Mouse (Mus musculus) stomach, embryonic 16.5 days (tissue): ENCODE data around the gene Coasy. TPM values are rescaled to one million over a fixed set of nuclear protein-coding genes. Genes with fewer than 3 reads are reported as not detected.

Experiments used
- ATAC-seq: fragments of 200-750 bp; cut with Nextera tagmentation; 2 replicates; pipeline ENCODE4 v1.8.0; 2017; ENCODE audit warnings: moderate number of reproducible peaks, moderate TSS enrichment; ENCODE audit not compliant: insufficient read depth, low FRiP score
- H3K27ac ChIP-seq: fragments of 300-500 bp; sonication (generic); 2 replicates; pipeline ENCODE4 v1.5.1; 2014; ENCODE audit warnings: low read length
- H3K27me3 ChIP-seq: fragments of 300-500 bp; sonication (generic); 2 replicates; pipeline ENCODE4 v1.6.1; 2014; ENCODE audit warnings: low read length, control low read depth, mixed read lengths; ENCODE audit not compliant: control insufficient read depth, insufficient read depth
- H3K36me3 ChIP-seq: fragments of 300-500 bp; sonication (generic); 2 replicates; pipeline ENCODE4 v1.6.1; 2014; ENCODE audit warnings: low read length; ENCODE audit not compliant: control insufficient read depth, insufficient read depth
- H3K4me1 ChIP-seq: fragments of 300-500 bp; sonication (generic); 2 replicates; pipeline ENCODE4 v1.6.1; 2014; ENCODE audit warnings: low read length, control low read depth, mixed read lengths; ENCODE audit not compliant: control insufficient read depth, insufficient read depth
- H3K4me2 ChIP-seq: fragments of 300-500 bp; sonication (generic); 2 replicates; pipeline ENCODE4 v1.6.1; 2014; ENCODE audit warnings: low read depth, low read length, mixed read lengths
- H3K4me3 ChIP-seq: fragments of 300-500 bp; sonication (generic); replicated peaks from 2 replicates; pipeline ENCODE4 v1.5.1; 2014; ENCODE audit warnings: mild to moderate bottlenecking, low read length
- H3K9ac ChIP-seq: fragments of 300-500 bp; sonication (generic); 2 replicates; pipeline ENCODE4 v1.6.1; 2014; ENCODE audit warnings: low read length
- H3K9me3 ChIP-seq: fragments of 300-500 bp; sonication (generic); replicated peaks from 2 replicates; pipeline ENCODE4 v1.6.1; 2016; ENCODE audit warnings: low read length, control low read depth; ENCODE audit not compliant: control insufficient read depth
- WGBS: fragments of 180-500 bp; shearing (Covaris S2); extraction: QIAGEN DNeasy Blood & Tissue Kit; methylation state at CpG from one replicate; pipeline ENCODE4 v1.1.7; 2014; 5-methylcytosine and 5-hydroxymethylcytosine counted together
- polyA plus RNA-seq: library from polyadenylated mRNA; unstranded; fragments of >200 nt; fragmentation: Nextera tagmentation; extraction: Ambion mirVana; gene quantifications from 2 replicates; pipeline ENCODE4 v1.2.1, GENCODE M21; 2015

The Coasy gene
- polyA plus RNA-seq, 1 experiment from 2014 or later: 38.9 TPM

DNA sequence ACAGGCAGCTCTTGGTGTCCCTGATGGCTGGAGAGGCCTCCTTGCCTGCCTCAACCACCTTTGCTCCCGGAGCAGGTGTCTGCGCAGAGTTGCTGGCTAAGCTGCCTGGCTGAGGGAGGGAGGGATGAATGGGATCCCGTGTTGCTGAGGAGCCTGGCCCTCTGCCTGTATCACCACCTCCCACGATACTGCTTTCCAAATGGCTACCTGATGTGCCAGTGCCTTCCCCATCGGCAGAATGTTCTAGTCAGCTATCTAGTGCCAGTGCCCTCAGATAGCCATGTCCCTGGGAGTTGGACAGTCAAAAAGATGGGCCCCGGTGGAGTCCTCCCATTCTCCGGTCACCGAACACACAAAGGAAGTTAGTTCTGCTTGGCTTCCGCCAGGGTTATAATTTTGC, 32.0 kb upstream of the Coasy start:
- Histone ChIP-seq H3K4me1 (peaks cover 8% of the 10 kb centered on the region; the same call in 1 of the 2 replicates), H3K4me3 (no peak overlapping the region), H3K27me3 (no peaks in the 10 kb centered on the region), H3K9ac (no peak overlapping the region), H3K9me3 (no peaks in the 10 kb centered on the region), H3K4me2 (no peak overlapping the region), H3K27ac (no peak overlapping the region), H3K36me3 (peaks cover 16% of the 10 kb centered on the region; the same call in 1 of the 2 replicates)
- 91% methylated on average over 9 of the region's 9 CpGs for WGBS
- no peak for ATAC-seq

DNA sequence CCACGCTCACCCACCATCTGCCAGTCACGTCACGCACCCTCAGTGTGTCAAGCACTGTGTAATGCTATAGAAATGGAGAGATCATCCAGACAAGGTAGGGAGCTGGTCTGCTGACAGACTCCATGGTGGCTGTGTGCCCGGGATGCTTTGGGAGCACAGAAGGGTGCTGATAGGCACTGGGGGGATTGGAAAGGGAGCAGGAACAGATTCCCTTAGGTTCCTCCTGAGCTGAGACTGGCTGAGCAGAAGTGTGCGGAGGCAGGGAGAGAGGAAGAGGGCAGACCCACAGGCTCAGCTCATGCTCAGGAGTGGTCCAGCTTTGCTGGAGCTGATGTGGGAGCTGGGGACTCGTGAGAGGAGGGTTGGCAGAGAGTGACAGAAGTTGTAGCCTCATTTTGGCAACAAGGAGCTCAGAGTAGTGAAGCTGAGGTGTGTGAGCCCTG, 31.3 kb upstream of the Coasy start:
- H3K4me1 ChIP-seq: peaks cover 14% of the 10 kb centered on the region; the same call in 1 of the 2 replicates
- H3K36me3 ChIP-seq: peaks cover 12% of the 10 kb centered on the region; the same call in 1 of the 2 replicates
- H3K27me3 ChIP-seq: no peaks in the 10 kb centered on the region
- H3K27ac ChIP-seq: no peak overlapping the region
- ATAC-seq: no peak
- no peak overlapping the region for H3K9ac ChIP-seq
- H3K9me3 ChIP-seq: no peaks in the 10 kb centered on the region
- no peak overlapping the region for H3K4me2 ChIP-seq
- H3K4me3 ChIP-seq: no peak overlapping the region
- WGBS: 92% methylated on average over 6 of the region's 6 CpGs

DNA sequence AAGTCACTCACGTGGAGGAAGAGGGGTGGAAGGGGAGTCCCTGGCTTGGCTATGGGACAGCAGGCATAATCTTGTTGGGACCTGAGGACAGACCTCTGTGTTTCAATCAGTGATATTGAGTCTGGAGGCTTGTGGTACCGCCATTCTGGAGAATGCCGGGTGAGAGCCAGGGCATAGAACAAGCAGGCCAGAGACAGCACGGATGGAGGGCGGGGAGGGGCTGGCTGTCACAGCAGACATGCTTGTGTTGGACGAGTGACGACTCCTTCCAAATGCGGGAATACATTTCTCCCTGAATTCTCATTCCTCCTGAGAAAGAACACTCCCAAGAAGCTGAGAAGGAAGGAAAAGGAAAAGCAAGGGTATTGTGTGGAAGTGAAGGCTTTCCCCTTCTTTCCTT, 30.7 kb upstream of the Coasy start:
- H3K9me3 ChIP-seq: no peaks in the 10 kb centered on the region
- no peaks in the 10 kb centered on the region for H3K27me3 ChIP-seq
- no peak for ATAC-seq
- H3K4me1 ChIP-seq: peaks cover 19% of the 10 kb centered on the region
- no peak overlapping the region for H3K4me2 ChIP-seq
- peaks cover 9% of the 10 kb centered on the region; the same call in 1 of the 2 replicates for H3K36me3 ChIP-seq
- peak overlapping the region; percentile 91; the same call in 1 of the 2 replicates for H3K27ac ChIP-seq
- WGBS: 84% methylated on average over 8 of the region's 8 CpGs
- H3K9ac ChIP-seq: no peak overlapping the region
- no peak overlapping the region for H3K4me3 ChIP-seq

DNA sequence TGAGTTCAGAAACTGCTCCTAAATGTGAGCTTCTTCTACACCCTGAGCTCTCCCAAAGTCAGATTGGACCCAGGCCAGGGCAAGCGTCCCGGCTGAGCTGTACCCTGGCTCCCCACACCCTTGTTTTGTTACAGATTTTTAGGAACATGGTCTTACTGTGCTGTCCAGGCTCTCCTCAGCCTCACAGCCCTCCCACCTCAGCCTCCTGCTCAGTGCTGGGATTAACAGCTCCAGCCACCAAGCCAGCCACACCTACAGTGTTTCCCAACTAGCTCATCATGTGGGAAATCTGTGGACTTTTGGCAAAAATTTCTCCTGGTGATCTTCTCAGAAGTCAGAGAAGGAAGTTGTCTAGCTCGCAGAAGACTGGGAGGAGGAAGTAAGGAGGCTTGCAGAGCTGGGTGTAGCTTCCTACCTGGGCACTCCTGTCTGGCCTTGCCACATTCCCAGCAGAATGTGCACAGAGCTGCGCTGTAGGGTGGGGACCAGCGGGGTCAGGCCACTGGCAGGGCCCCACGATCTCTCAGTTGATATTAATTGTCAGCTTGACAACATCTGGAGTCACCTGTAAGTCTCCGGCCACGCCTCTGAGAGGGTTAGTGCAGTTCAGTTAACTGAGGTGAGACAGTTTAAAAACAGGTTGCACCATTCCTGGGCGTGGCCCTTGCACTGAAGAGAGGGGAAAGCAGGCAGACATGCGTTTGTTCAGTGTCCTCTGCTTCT, 29.5 kb upstream of the Coasy start:
- Histone ChIP-seq H3K36me3 (peaks cover 9% of the 10 kb centered on the region; the same call in 1 of the 2 replicates), H3K27ac (peak overlapping the region; percentile 91), H3K27me3 (no peaks in the 10 kb centered on the region), H3K4me2 (no peak overlapping the region), H3K4me1 (peaks cover 30% of the 10 kb centered on the region), H3K9me3 (no peaks in the 10 kb centered on the region), H3K4me3 (no peak overlapping the region), H3K9ac (peak overlapping the region; percentile 50)
- 69% methylated on average over 10 of the region's 10 CpGs for WGBS
- ATAC-seq: peak; percentile 54; the same call in 1 of the 2 replicates

DNA sequence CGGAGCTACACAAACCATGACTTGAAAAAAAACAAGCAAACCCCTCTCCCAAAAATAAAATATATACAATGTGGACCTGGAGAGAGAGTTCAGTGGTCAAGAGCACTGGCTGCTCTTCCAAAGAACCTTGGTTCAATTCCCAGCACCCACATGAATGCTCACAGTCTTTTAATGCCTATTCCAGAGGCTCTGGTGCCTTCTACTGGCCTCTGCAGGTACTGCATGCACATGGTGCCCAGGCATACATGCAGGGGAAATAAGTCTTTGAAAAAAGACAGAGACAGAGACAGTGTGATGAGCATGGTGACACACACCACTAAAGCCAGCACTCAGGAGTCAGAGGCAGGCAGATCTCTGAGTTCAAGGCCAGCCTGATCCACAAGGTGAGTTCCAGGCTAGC, 28.4 kb upstream of the Coasy start:
- H3K9me3 ChIP-seq: no peaks in the 10 kb centered on the region
- 100% methylated on average over 1 of the region's 1 CpGs for WGBS
- ATAC-seq: no peak

DNA sequence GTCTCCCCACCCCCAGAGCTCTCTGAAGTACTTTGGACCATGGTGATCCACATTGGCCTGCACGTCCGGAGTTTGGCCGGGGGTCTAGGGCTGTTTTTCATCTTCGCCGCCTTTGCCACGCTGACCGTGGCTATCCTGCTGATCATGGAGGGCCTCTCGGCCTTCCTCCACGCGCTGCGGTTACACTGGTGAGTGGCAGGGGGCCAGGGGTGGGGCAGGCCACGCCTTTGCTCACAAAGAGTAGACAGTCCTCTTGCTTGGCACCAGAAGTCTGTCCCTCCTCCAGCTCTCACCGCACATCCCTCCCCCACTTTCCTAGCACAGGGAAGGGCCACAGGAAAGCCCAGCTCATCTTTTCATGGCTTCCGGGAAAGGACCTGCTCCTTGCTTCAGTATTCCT, 26.9 kb upstream of the Coasy start:
- Histone ChIP-seq H3K4me3 (no peak overlapping the region), H3K9me3 (no peaks in the 10 kb centered on the region), H3K27ac (no peak overlapping the region), H3K36me3 (0 out of 2 replicates have a peak, but pooled peaks cover 5% of the 10 kb centered on the region), H3K9ac (no peak overlapping the region), H3K27me3 (no peaks in the 10 kb centered on the region), H3K4me1 (peaks cover 51% of the 10 kb centered on the region), H3K4me2 (no peak overlapping the region)
- no peak for ATAC-seq
- WGBS: 78% methylated on average over 14 of the region's 14 CpGs

More for the DNA sequence above, 28.4 kb upstream of the Coasy start:
- H3K27ac ChIP-seq: peak overlapping the region; percentile 91; the same call in 1 of the 2 replicates
- no peak overlapping the region for H3K9ac ChIP-seq
- no peak overlapping the region for H3K4me3 ChIP-seq
- H3K4me1 ChIP-seq: peaks cover 40% of the 10 kb centered on the region
- H3K36me3 ChIP-seq: 0 out of 2 replicates have a peak, but pooled peaks cover 5% of the 10 kb centered on the region
- H3K27me3 ChIP-seq: no peaks in the 10 kb centered on the region
- no peak overlapping the region for H3K4me2 ChIP-seq

DNA sequence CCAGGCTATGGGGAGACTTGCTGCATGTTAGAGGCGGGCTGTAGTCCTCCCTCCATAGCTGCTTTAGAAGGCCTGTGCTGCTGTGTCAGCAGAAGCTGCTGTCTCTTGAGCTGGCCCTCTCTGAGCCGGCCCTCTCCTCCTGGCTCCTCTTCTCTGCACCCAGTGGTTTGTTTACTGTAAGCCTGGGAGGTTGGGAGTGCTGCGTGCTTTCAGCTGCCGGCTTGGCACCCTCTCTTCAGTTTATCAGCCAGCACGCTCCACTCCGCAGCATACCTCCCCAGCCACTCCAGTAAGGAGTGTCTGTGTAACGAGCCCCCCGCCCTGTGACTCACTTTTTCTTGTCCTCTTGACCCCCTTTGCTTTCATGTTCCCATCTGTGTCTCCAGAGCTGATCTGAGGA, 25.5 kb upstream of the Coasy start:
- Histone ChIP-seq H3K4me3 (no peak overlapping the region), H3K4me2 (no peak overlapping the region), H3K9ac (peak overlapping the region; percentile 22), H3K27me3 (no peaks in the 10 kb centered on the region), H3K27ac (peak overlapping the region; percentile 97), H3K4me1 (peaks cover 64% of the 10 kb centered on the region), H3K9me3 (no peaks in the 10 kb centered on the region), H3K36me3 (0 out of 2 replicates have a peak, but pooled peaks cover 5% of the 10 kb centered on the region)
- ATAC-seq: peak; percentile 80; the same call in 1 of the 2 replicates
- 13% methylated on average over 8 of the region's 8 CpGs for WGBS

DNA sequence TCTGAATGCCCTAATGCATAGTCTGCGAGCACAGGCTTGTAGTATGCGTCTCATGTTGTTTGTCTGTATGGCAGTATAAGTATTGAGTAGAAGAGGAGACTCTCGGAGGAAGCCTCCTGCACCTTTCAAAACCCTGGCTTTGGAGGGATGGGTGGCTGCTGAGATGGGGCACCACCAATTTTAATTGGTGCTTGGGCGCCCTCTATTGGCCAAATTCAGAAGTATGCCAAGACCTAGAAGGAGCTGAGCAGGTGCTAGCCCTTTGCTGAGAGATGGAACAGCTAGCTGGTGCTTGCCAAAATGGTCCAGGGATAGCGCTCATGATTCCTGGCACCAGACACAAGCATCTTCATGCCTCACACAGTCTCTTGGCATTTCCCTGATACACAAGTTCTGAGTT, 24.5 kb upstream of the Coasy start:
- 28% methylated on average over 5 of the region's 5 CpGs for WGBS
- Histone ChIP-seq H3K4me3 (no peak overlapping the region), H3K27me3 (no peaks in the 10 kb centered on the region), H3K9me3 (no peaks in the 10 kb centered on the region), H3K36me3 (0 out of 2 replicates have a peak, but pooled peaks cover 5% of the 10 kb centered on the region), H3K4me1 (peaks cover 68% of the 10 kb centered on the region), H3K27ac (peak overlapping the region; percentile 99), H3K4me2 (no peak overlapping the region), H3K9ac (0 out of 2 replicates have a peak overlapping the region, but pooled peaks have one; percentile 22)
- no peak for ATAC-seq

DNA sequence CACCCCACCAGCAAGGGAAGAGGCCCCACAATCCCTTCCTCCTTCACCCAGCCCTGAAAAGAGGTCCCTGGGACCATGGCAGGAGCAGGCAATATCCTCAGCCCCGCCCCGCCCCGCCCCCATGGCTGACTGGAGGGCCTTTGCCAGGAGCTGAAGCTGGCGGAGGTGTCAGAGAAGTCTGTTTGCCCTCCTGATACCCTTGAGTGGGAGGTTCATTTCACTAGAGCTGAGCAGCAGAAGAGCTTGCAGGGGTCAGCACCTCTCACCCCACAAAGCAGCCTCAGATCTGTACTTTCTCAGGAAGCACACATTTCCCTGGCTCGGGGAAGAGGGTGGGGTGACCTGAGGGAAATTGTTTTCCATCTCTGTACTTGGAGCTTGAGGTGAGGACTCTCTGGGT, 23.6 kb upstream of the Coasy start:
- H3K9ac ChIP-seq: peak overlapping the region; percentile 28; the same call in 1 of the 2 replicates
- WGBS: 41% methylated on average over 5 of the region's 5 CpGs
- peaks cover 76% of the 10 kb centered on the region for H3K4me1 ChIP-seq
- H3K36me3 ChIP-seq: 0 out of 2 replicates have a peak, but pooled peaks cover 5% of the 10 kb centered on the region
- no peak overlapping the region for H3K4me2 ChIP-seq
- H3K27me3 ChIP-seq: no peaks in the 10 kb centered on the region
- no peak for ATAC-seq
- H3K4me3 ChIP-seq: no peak overlapping the region
- H3K27ac ChIP-seq: peak overlapping the region; percentile 99
- H3K9me3 ChIP-seq: no peaks in the 10 kb centered on the region
